Mouse (Mus musculus) brain, embryonic 14.5 days (tissue): ENCODE results near the gene Olfr382.

Experiments
- CTCF ChIP-seq: fragments of 200-500 bp; IDR thresholded peaks from 2 replicates; pipeline ENCODE4 v1.5.1; 2012; ENCODE audit warnings: inconsistent platforms, mild to moderate bottlenecking, moderate library complexity, borderline replicate concordance; ENCODE audit not compliant: insufficient read depth, insufficient read length; ENCODE audit errors: extremely low read depth
- POLR2A ChIP-seq: fragments of 200-500 bp; IDR thresholded peaks from 2 replicates; pipeline ENCODE4 v1.6.1; 2012; ENCODE audit warnings: mild to moderate bottlenecking, inconsistent platforms, borderline replicate concordance; ENCODE audit not compliant: poor library complexity, insufficient read depth, insufficient read length, severe bottlenecking; ENCODE audit errors: extremely low read depth

DNA sequence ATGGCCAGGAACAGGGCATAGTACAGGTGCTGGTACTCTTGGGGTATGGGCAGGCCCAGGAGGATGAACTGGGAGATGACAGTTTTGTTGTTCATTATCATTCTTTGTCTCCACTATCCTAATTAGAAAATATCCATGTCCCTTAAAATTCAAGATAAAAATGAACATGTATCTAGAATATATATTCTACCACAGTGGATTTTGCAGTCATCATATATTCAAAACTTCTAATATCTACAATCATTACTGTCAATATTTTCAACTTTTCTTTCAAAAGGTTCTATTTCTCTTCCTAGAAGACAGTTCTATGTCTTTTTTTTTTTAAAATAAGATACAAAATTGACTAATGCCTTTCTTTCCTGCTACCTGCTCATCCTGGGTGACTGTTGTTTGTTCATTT is at the start of gene Olfr382:
- no peak for TF ChIP-seq CTCF
- no peak for TF ChIP-seq POLR2A
